Mouse (Mus musculus): ENCODE measurements at regions not wholly inside any gene's neighbourhood (a gene's known extent, or its start where the extent isn't known, plus 50 kb on each side); places are given as distances from the start of the nearest gene placed in this dataset.

GRCm38 (mm10) chr17:83035574-83035918 lies 179.5 kb upstream of the Pkdcc start:
- H3K4me2 ChIP-seq (replicated peaks; ENCODE audit: low read depth, low read length, severe bottlenecking), result no peak overlapping the region
- ATAC-seq (ENCODE audit: low FRiP score, low read depth), result 0 out of 2 replicates have a peak, but pooled peaks have one; percentile 23
- no peak overlapping the region for H3K9ac ChIP-seq (ENCODE audit: low read depth, low read length, severe bottlenecking)
- H3K27ac ChIP-seq (replicated peaks; ENCODE audit: low read depth, low read length), result no peak overlapping the region
- 0 out of 2 replicates have a peak, but pooled peaks cover 3% of the 10 kb centered on the region for H3K4me1 ChIP-seq (ENCODE audit: control insufficient read depth, insufficient read depth, low read length)
- WGBS, result 56% methylated on average over 5 of the region's 5 CpGs
- H3K36me3 ChIP-seq (ENCODE audit: control insufficient read depth, insufficient read depth, low read length), result no peaks in the 10 kb centered on the region
- H3K4me3 ChIP-seq (replicated peaks; ENCODE audit: low read length), result no peak overlapping the region
- DNase-seq (ENCODE audit: low spot score), result no peak
- TF ChIP-seq POLR2A (IDR thresholded peaks at IDR 0.05; ENCODE audit: borderline replicate concordance, extremely low read depth, insufficient read depth, insufficient read length), result no peak
- no peaks in the 10 kb centered on the region for H3K9me3 ChIP-seq (ENCODE audit: control insufficient read depth, low read length)
- H3K27me3 ChIP-seq (ENCODE audit: control insufficient read depth, insufficient read depth, low read length), result no peaks in the 10 kb centered on the region

DNA sequence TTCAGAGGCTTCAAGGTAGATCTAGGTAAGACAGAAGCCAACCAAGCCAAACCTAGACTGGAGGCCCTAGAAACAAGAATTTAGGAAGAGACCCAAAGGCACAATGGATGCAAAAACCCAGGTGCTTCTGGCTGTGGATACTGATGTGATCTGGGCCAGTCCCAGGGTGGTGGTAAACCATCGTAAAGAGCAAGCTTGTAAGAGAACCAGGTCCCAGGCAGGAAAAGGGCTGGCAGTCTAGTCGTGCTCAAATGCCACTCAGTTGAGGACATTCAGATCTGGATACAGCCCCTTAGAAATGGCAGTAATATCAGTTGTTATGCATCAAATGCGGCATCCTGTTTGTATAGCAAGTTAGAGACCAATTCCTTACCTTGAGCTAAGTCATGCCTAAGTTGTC lies 175.5 kb upstream of the Pkdcc start:
- ATAC-seq (ENCODE audit: low FRiP score, low read depth) (no peak), DNase-seq (ENCODE audit: low spot score) (no peak)
- H3K9me3 ChIP-seq (ENCODE audit: control insufficient read depth, low read length), result no peaks in the 10 kb centered on the region
- H3K4me3 ChIP-seq (replicated peaks; ENCODE audit: low read length), result no peak overlapping the region
- no peak overlapping the region for H3K4me2 ChIP-seq (replicated peaks; ENCODE audit: low read depth, low read length, severe bottlenecking)
- no peaks in the 10 kb centered on the region for H3K36me3 ChIP-seq (ENCODE audit: control insufficient read depth, insufficient read depth, low read length)
- no peak overlapping the region for H3K27ac ChIP-seq (replicated peaks; ENCODE audit: low read depth, low read length)
- H3K9ac ChIP-seq (ENCODE audit: low read depth, low read length, severe bottlenecking), result no peak overlapping the region
- 77% methylated on average over 3 of the region's 3 CpGs for WGBS
- TF ChIP-seq POLR2A (IDR thresholded peaks at IDR 0.05; ENCODE audit: borderline replicate concordance, extremely low read depth, insufficient read depth, insufficient read length), result no peak
- no peaks in the 10 kb centered on the region for H3K27me3 ChIP-seq (ENCODE audit: control insufficient read depth, insufficient read depth, low read length)
- 0 out of 2 replicates have a peak, but pooled peaks cover 3% of the 10 kb centered on the region for H3K4me1 ChIP-seq (ENCODE audit: control insufficient read depth, insufficient read depth, low read length)

GRCm38 (mm10) chr17:83044515-83044914 lies 170.6 kb upstream of the Pkdcc start:
- ATAC-seq (ENCODE audit: low FRiP score, low read depth) (peak; percentile 71), DNase-seq (ENCODE audit: low spot score) (no peak)
- Histone ChIP-seq H3K27ac (replicated peaks; ENCODE audit: low read depth, low read length) (0 out of 2 replicates have a peak overlapping the region, but pooled peaks have one; percentile 16), H3K36me3 (ENCODE audit: control insufficient read depth, insufficient read depth, low read length) (no peaks in the 10 kb centered on the region), H3K9me3 (ENCODE audit: control insufficient read depth, low read length) (no peaks in the 10 kb centered on the region), H3K27me3 (ENCODE audit: control insufficient read depth, insufficient read depth, low read length) (0 out of 2 replicates have a peak, but pooled peaks cover 5% of the 10 kb centered on the region), H3K4me3 (replicated peaks; ENCODE audit: low read length) (no peak overlapping the region), H3K9ac (ENCODE audit: low read depth, low read length, severe bottlenecking) (no peak overlapping the region), H3K4me2 (replicated peaks; ENCODE audit: low read depth, low read length, severe bottlenecking) (no peak overlapping the region; the same call in 1 of the 2 replicates), H3K4me1 (ENCODE audit: control insufficient read depth, insufficient read depth, low read length) (no peaks in the 10 kb centered on the region)
- 53% methylated on average over 6 of the region's 6 CpGs for WGBS
- no peak for TF ChIP-seq POLR2A (IDR thresholded peaks at IDR 0.05; ENCODE audit: borderline replicate concordance, extremely low read depth, insufficient read depth, insufficient read length)

GRCm38 (mm10) chr17:83049972-83050535 lies 165.0 kb upstream of the Pkdcc start:
- H3K27ac ChIP-seq (replicated peaks; ENCODE audit: low read depth, low read length), result no peak overlapping the region
- no peak overlapping the region for H3K4me2 ChIP-seq (replicated peaks; ENCODE audit: low read depth, low read length, severe bottlenecking)
- ATAC-seq (ENCODE audit: low FRiP score, low read depth), result no peak
- H3K4me3 ChIP-seq (replicated peaks; ENCODE audit: low read length), result no peak overlapping the region
- peaks cover 11% of the 10 kb centered on the region; the same call in 1 of the 2 replicates for H3K27me3 ChIP-seq (ENCODE audit: control insufficient read depth, insufficient read depth, low read length)
- no peak for DNase-seq (ENCODE audit: low spot score)
- no peaks in the 10 kb centered on the region for H3K36me3 ChIP-seq (ENCODE audit: control insufficient read depth, insufficient read depth, low read length)
- H3K9me3 ChIP-seq (ENCODE audit: control insufficient read depth, low read length), result no peaks in the 10 kb centered on the region
- WGBS, result 84% methylated on average over 13 of the region's 13 CpGs
- H3K4me1 ChIP-seq (ENCODE audit: control insufficient read depth, insufficient read depth, low read length), result 0 out of 2 replicates have a peak, but pooled peaks cover 4% of the 10 kb centered on the region
- TF ChIP-seq POLR2A (IDR thresholded peaks at IDR 0.05; ENCODE audit: borderline replicate concordance, extremely low read depth, insufficient read depth, insufficient read length), result no peak
- no peak overlapping the region for H3K9ac ChIP-seq (ENCODE audit: low read depth, low read length, severe bottlenecking)

GRCm38 (mm10) chr17:83050591-83051197 lies 164.4 kb upstream of the Pkdcc start:
- ATAC-seq (ENCODE audit: low FRiP score, low read depth) (no peak), DNase-seq (ENCODE audit: low spot score) (no peak)
- no peak overlapping the region for H3K27ac ChIP-seq (replicated peaks; ENCODE audit: low read depth, low read length)
- no peaks in the 10 kb centered on the region for H3K9me3 ChIP-seq (ENCODE audit: control insufficient read depth, low read length)
- H3K4me3 ChIP-seq (replicated peaks; ENCODE audit: low read length), result no peak overlapping the region
- 36% methylated on average over 11 of the region's 11 CpGs for WGBS
- peaks cover 11% of the 10 kb centered on the region; the same call in 1 of the 2 replicates for H3K27me3 ChIP-seq (ENCODE audit: control insufficient read depth, insufficient read depth, low read length)
- no peak overlapping the region for H3K9ac ChIP-seq (ENCODE audit: low read depth, low read length, severe bottlenecking)
- no peak for TF ChIP-seq POLR2A (IDR thresholded peaks at IDR 0.05; ENCODE audit: borderline replicate concordance, extremely low read depth, insufficient read depth, insufficient read length)
- 0 out of 2 replicates have a peak, but pooled peaks cover 4% of the 10 kb centered on the region for H3K4me1 ChIP-seq (ENCODE audit: control insufficient read depth, insufficient read depth, low read length)
- H3K4me2 ChIP-seq (replicated peaks; ENCODE audit: low read depth, low read length, severe bottlenecking), result no peak overlapping the region
- no peaks in the 10 kb centered on the region for H3K36me3 ChIP-seq (ENCODE audit: control insufficient read depth, insufficient read depth, low read length)
